Comparison of ENCODE assay signal across 24 mouse cellular contexts in genomic region chr5:118407451-118407850, GRCm38 (mm10).
DNase-seq lines count a peak whose midpoint lies in the region; ATAC-seq and TF ChIP-seq lines count a peak whose summit lies in the region.
"Had no signal": no experiment of that assay in that cellular context is flagged by ENCODE, and none has a peak within 500 bp of the region (broad histone marks: within the 10 kb centered on the region; RNA-seq: fewer than 3 reads in every experiment).

No protein-coding gene starts in this region.

- H3K4me3 ChIP-seq in midbrain, embryonic 12.5 days, result no peak overlapping the region
- no peak overlapping the region for H3K4me3 ChIP-seq in midbrain, embryonic 10.5 days
- H3K4me3 ChIP-seq in hindbrain, embryonic 16.5 days (ENCODE audit: low read length), result no peak overlapping the region
- H3K4me3 ChIP-seq in neural tube, embryonic 14.5 days (ENCODE audit: low read depth, low read length), result no peak overlapping the region
- H3K4me3 ChIP-seq in heart, adult 2 months, result no peak overlapping the region
- H3K4me3 ChIP-seq: forebrain, embryonic 15.5 days; left cerebral cortex, adult 2 months; liver, embryonic 13.5 days; lung, embryonic 15.5 days; myocyte had no signal

- no peak for TF ChIP-seq POLR2A in brain, embryonic 14.5 days (IDR thresholded peaks at IDR 0.05; ENCODE audit: borderline replicate concordance, extremely low read depth, insufficient read depth, insufficient read length, poor library complexity, severe bottlenecking)
- no peak for TF ChIP-seq POLR2A in heart, adult 2 months (IDR thresholded peaks at IDR 0.05; ENCODE audit: insufficient read depth, low read depth, low read length)

- H3K27me3 ChIP-seq in midbrain, embryonic 12.5 days, result no peaks in the 10 kb centered on the region; the same call in 1 of the 2 replicates
- peaks cover 4% of the 10 kb centered on the region; the same call in 1 of the 2 replicates for H3K27me3 ChIP-seq in midbrain, embryonic 10.5 days (ENCODE audit: low read depth, poor library complexity, severe bottlenecking)
- H3K27me3 ChIP-seq in hindbrain, embryonic 16.5 days (replicated peaks; ENCODE audit: control insufficient read depth, insufficient read depth, low read length), result no peaks in the 10 kb centered on the region
- H3K27me3 ChIP-seq in neural tube, embryonic 14.5 days (ENCODE audit: control insufficient read depth, insufficient read depth, low read length), result no peaks in the 10 kb centered on the region
- peaks cover 1% of the 10 kb centered on the region; the same call in 1 of the 2 replicates for H3K27me3 ChIP-seq in heart, adult 2 months (ENCODE audit: control insufficient read depth, insufficient read depth, low read length)
- H3K27me3 ChIP-seq: forebrain, embryonic 15.5 days; lung, embryonic 15.5 days had no signal

- no peak overlapping the region for H3K4me2 ChIP-seq in midbrain, embryonic 12.5 days (replicated peaks)
- no peak overlapping the region for H3K4me2 ChIP-seq in hindbrain, embryonic 16.5 days (ENCODE audit: low read length)
- H3K4me2 ChIP-seq in neural tube, embryonic 14.5 days (ENCODE audit: low read depth, low read length), result no peak overlapping the region
- H3K4me2 ChIP-seq: forebrain, embryonic 15.5 days; heart, embryonic 11.5 days; liver, embryonic 13.5 days; lung, embryonic 15.5 days had no signal

- H3K4me1 ChIP-seq in midbrain, embryonic 12.5 days, result peaks cover 4% of the 10 kb centered on the region
- H3K4me1 ChIP-seq in midbrain, embryonic 10.5 days, result peaks cover 5% of the 10 kb centered on the region
- H3K4me1 ChIP-seq in hindbrain, embryonic 16.5 days (ENCODE audit: control insufficient read depth, insufficient read depth, low read depth, low read length), result peaks cover 4% of the 10 kb centered on the region; the same call in 1 of the 2 replicates
- H3K4me1 ChIP-seq in neural tube, embryonic 14.5 days (ENCODE audit: control insufficient read depth, insufficient read depth, low read length), result peaks cover 6% of the 10 kb centered on the region; the same call in 1 of the 2 replicates
- no peaks in the 10 kb centered on the region; the same call in 1 of the 2 replicates for H3K4me1 ChIP-seq in heart, adult 2 months (ENCODE audit: control insufficient read depth, insufficient read depth, low read length)
- H3K4me1 ChIP-seq: lung, embryonic 15.5 days had no signal

- no peak for ATAC-seq in midbrain, embryonic 12.5 days (ENCODE audit: low FRiP score, low read depth)
- no peak for ATAC-seq in hindbrain, embryonic 16.5 days
- no peak for ATAC-seq in neural tube, embryonic 14.5 days (ENCODE audit: low read depth)
- ATAC-seq: activated CD4-positive, CD25-positive, alpha-beta regulatory T cell, adult 4 months; forebrain, embryonic 15.5 days; intestine, embryonic 16.5 days had no signal

- peaks cover 7% of the 10 kb centered on the region; the same call in 1 of the 2 replicates for H3K9me3 ChIP-seq in midbrain, embryonic 12.5 days
- no peaks in the 10 kb centered on the region; the same call in 1 of the 2 replicates for H3K9me3 ChIP-seq in midbrain, embryonic 10.5 days (replicated peaks)
- H3K9me3 ChIP-seq in hindbrain, embryonic 16.5 days (ENCODE audit: control insufficient read depth, low read length), result peaks cover 8% of the 10 kb centered on the region; the same call in 1 of the 2 replicates
- no peaks in the 10 kb centered on the region for H3K9me3 ChIP-seq in neural tube, embryonic 14.5 days (ENCODE audit: control insufficient read depth, low read length)
- H3K9me3 ChIP-seq: forebrain, embryonic 15.5 days; lung, embryonic 15.5 days had no signal

- no peaks in the 10 kb centered on the region for H3K36me3 ChIP-seq in midbrain, embryonic 12.5 days
- no peaks in the 10 kb centered on the region for H3K36me3 ChIP-seq in midbrain, embryonic 10.5 days
- H3K36me3 ChIP-seq in hindbrain, embryonic 16.5 days (ENCODE audit: control insufficient read depth, insufficient read depth, low read length), result no peaks in the 10 kb centered on the region
- no peaks in the 10 kb centered on the region for H3K36me3 ChIP-seq in neural tube, embryonic 14.5 days (ENCODE audit: control insufficient read depth, insufficient read depth, low read length)
- H3K36me3 ChIP-seq in heart, adult 2 months (ENCODE audit: control insufficient read depth, insufficient read depth, low read length), result no peaks in the 10 kb centered on the region
- H3K36me3 ChIP-seq: forebrain, embryonic 15.5 days; liver, embryonic 13.5 days; lung, embryonic 15.5 days had no signal

- no peak for DNase-seq in midbrain, embryonic 10.5 days (ENCODE audit: low spot score)
- peak; percentile 43 for DNase-seq in brain, embryonic 14.5 days (ENCODE audit: low read depth)
- DNase-seq in spleen, postnatal 36 days (ENCODE audit: low spot score in 2 of 2), result no peak
- no peak for DNase-seq in right cerebral cortex, postnatal 14 days
- no peak for DNase-seq in heart, adult 2 months
- DNase-seq: adrenal gland, adult 8-10 months; B cell, adult 2 months; cerebellum, adult 8-10 months; cerebellum, postnatal 36 days; embryo, embryonic 11 days; kidney, postnatal 4 days; liver, embryonic 13.5 days; lung, postnatal 36 days had no signal

- no peak for TF ChIP-seq CTCF in brain, embryonic 14.5 days (IDR thresholded peaks at IDR 0.05; ENCODE audit: borderline replicate concordance, extremely low read depth, insufficient read depth, insufficient read length)
- no peak for TF ChIP-seq CTCF in heart, adult 2 months (IDR thresholded peaks at IDR 0.05)

- intact Hi-C loops in heart, adult 2 months (cut with DNase I), result no loop called here

- H3K9ac ChIP-seq in midbrain, embryonic 12.5 days (replicated peaks), result no peak overlapping the region
- H3K9ac ChIP-seq in hindbrain, embryonic 16.5 days (ENCODE audit: low read depth, low read length), result 0 out of 2 replicates have a peak overlapping the region, but pooled peaks have one; percentile 23
- no peak overlapping the region for H3K9ac ChIP-seq in neural tube, embryonic 14.5 days (replicated peaks; ENCODE audit: low read depth, low read length)
- no peak overlapping the region for H3K9ac ChIP-seq in heart, adult 2 months (ENCODE audit: low read depth, low read length)
- H3K9ac ChIP-seq: forebrain, embryonic 15.5 days; liver, embryonic 13.5 days; lung, embryonic 15.5 days had no signal

- H3K27ac ChIP-seq in midbrain, embryonic 12.5 days (replicated peaks), result 0 out of 2 replicates have a peak overlapping the region, but pooled peaks have one; percentile 54
- H3K27ac ChIP-seq in midbrain, embryonic 10.5 days (replicated peaks), result no peak overlapping the region
- H3K27ac ChIP-seq in hindbrain, embryonic 16.5 days (ENCODE audit: low read depth, low read length), result 0 out of 2 replicates have a peak overlapping the region, but pooled peaks have one; percentile 4
- H3K27ac ChIP-seq in neural tube, embryonic 14.5 days (ENCODE audit: low read depth, low read length), result peak overlapping the region; percentile 16; the same call in 1 of the 2 replicates
- H3K27ac ChIP-seq in heart, adult 2 months, result no peak overlapping the region
- H3K27ac ChIP-seq: forebrain, embryonic 15.5 days; left cerebral cortex, adult 2 months; liver, embryonic 13.5 days; lung, embryonic 15.5 days; stomach, postnatal 0 days had no signal

- 37% methylated on average over 11 of the region's 11 CpGs for WGBS in midbrain, embryonic 12.5 days
- 36% methylated on average over 11 of the region's 11 CpGs for WGBS in midbrain, embryonic 10.5 days
- 23% methylated on average over 11 of the region's 11 CpGs for WGBS in hindbrain, embryonic 16.5 days
- 40% methylated on average over 11 of the region's 11 CpGs for WGBS in neural tube, embryonic 14.5 days
- 68% methylated on average over 11 of the region's 11 CpGs for WGBS in heart, adult 2 months

- TF ChIP-seq EP300 in heart, adult 2 months (IDR thresholded peaks at IDR 0.05; ENCODE audit: insufficient read depth, low read depth, low read length), result no peak

- H3K79me2 ChIP-seq in heart, adult 2 months (replicated peaks; ENCODE audit: control insufficient read depth, insufficient read depth, low read length), result no peaks in the 10 kb centered on the region

Comparison
In these comparisons a context has a peak if more than half of its experiments do, and no peak if none do; other contexts are left out.
1. H3K27ac ChIP-seq: peak in midbrain, embryonic 12.5 days (single experiment), hindbrain, embryonic 16.5 days (single experiment) and neural tube, embryonic 14.5 days (single experiment); none in midbrain, embryonic 10.5 days (single experiment) and heart, adult 2 months (single experiment).